Mouse (Mus musculus) Patski (cell line): ENCODE results near the gene Stxbp1. TPM values are rescaled to one million over a fixed set of nuclear protein-coding genes. Genes with fewer than 3 reads are reported as not detected.

Experiments used
- ATAC-seq: fragments of 100-300 bp; one replicate; pipeline ENCODE4 v1.8.0; 2021
- CTCF ChIA-PET: fragments of 350-600 bp; sonication (Branson Sonifier 250); formaldehyde crosslinking; loops from one replicate; lab custom pipeline; 2022; ENCODE audit warnings: inconsistent platforms; lab: Charles Lee
- POLR2A ChIA-PET: fragments of 350-600 bp; sonication (Branson Sonifier 250); formaldehyde crosslinking; loops from one replicate; lab custom pipeline; 2022; ENCODE audit warnings: antibody characterized with exemption, inconsistent platforms; lab: Charles Lee
- DNase-seq: peaks from one replicate; pipeline ENCODE4 v3.0.0-alpha.2; 2011; ENCODE audit warnings: low read depth, low spot score
- H3K27me3 ChIP-seq: fragments of 371-371 bp; one replicate; pipeline ENCODE4 v1.5.1; 2021
- CTCF ChIP-seq: fragments of 100-300 bp; IDR thresholded peaks from one replicate; pipeline ENCODE4 v1.5.1; 2021
- in situ Hi-C: fragments of 300-500 bp; cut with MboI; formaldehyde crosslinking; loops from 3 replicates; pipeline ENCODE4 v1.11.1; 2018; ENCODE audit warnings: low pct_unique_long_range_greater_than_20kb, mixed read lengths
- polyA plus RNA-seq: library from polyadenylated mRNA; unstranded; gene quantifications from one replicate; pipeline ENCODE4 v1.2.3, GENCODE M21; 2021

Gene Stxbp1
- polyA plus RNA-seq, 1 experiment from 2014 or later: 30.1 TPM

DNA sequence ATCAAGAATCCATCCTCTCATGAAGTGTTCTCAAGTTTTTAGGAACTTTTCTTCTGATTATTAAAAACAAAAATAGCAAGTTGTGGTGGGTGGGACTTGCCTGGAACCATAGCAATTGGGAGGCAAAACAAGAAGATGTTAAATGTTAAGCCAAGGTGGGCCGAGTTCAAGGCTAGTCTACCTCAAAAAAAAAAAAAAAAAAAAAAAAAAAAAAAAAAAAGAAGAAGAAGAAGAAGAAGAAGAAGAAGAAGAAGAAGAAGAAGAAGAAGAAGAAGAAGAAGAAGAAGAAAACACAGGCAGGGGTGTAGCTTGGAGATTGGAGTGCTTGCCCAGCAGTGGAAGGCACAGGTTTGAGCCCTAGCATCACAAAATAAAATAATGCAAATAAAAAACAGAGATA is 22.3 kb downstream of the Stxbp1 start:
- ATAC-seq: no peak
- H3K27me3 ChIP-seq: no peaks in the 10 kb centered on the region
- TF ChIP-seq CTCF: no peak
- DNase-seq: no peak
- in situ Hi-C loops: no loop called here
- CTCF ChIA-PET: interaction anchor here (3.4 kb wide), 1 partner anchor 19 kb away, joined by 22 read pairs; no protein-coding TSS in a partner anchor
- POLR2A ChIA-PET: no interaction called here

GRCm38 (mm10) chr2:32824181-32824580 is 22.9 kb downstream of the Stxbp1 start:
- in situ Hi-C loops: no loop called here
- no peaks in the 10 kb centered on the region for H3K27me3 ChIP-seq
- CTCF ChIA-PET: interaction anchor here (1.0 to 6.4 kb wide), 3 partner anchors 13 to 30 kb away, joined by 3 to 30 read pairs (median 22); no protein-coding TSS in a partner anchor
- no peak for TF ChIP-seq CTCF
- ATAC-seq (no peak), DNase-seq (no peak)
- POLR2A ChIA-PET: no interaction called here

GRCm38 (mm10) chr2:32823579-32824154 is 23.4 kb downstream of the Stxbp1 start:
- no peaks in the 10 kb centered on the region for H3K27me3 ChIP-seq
- POLR2A ChIA-PET: no interaction called here
- ATAC-seq: no peak
- CTCF ChIA-PET: interaction anchor here (1.0 to 6.4 kb wide), 3 partner anchors 13 to 34 kb away, joined by 3 to 30 read pairs (median 6); no protein-coding TSS in a partner anchor
- in situ Hi-C loops: no loop called here
- no peak for TF ChIP-seq CTCF
- no peak for DNase-seq

GRCm38 (mm10) chr2:32823153-32823552 is 23.9 kb downstream of the Stxbp1 start:
- no peak for TF ChIP-seq CTCF
- ATAC-seq (no peak), DNase-seq (no peak)
- ChIA-PET CTCF (interaction anchor here (1.0 to 6.4 kb wide), 3 partner anchors 12 to 34 kb away, joined by 3 to 30 read pairs (median 6); no protein-coding TSS in a partner anchor), POLR2A (no interaction called here)
- H3K27me3 ChIP-seq: no peaks in the 10 kb centered on the region
- in situ Hi-C loops: no loop called here

- H3K27me3 ChIP-seq: no peaks in the 10 kb centered on the region
- ATAC-seq (no peak), DNase-seq (no peak)
- POLR2A ChIA-PET: no interaction called here
- in situ Hi-C loops: no loop called here
- no peak for TF ChIP-seq CTCF
- CTCF ChIA-PET: interaction anchor here (2.1 to 6.4 kb wide), 2 partner anchors 32 to 35 kb away, joined by 6 to 30 read pairs; no protein-coding TSS in a partner anchor
These were observed 24.4 kb downstream of the Stxbp1 start for GRCm38 (mm10) chr2:32822643-32823042.

DNA sequence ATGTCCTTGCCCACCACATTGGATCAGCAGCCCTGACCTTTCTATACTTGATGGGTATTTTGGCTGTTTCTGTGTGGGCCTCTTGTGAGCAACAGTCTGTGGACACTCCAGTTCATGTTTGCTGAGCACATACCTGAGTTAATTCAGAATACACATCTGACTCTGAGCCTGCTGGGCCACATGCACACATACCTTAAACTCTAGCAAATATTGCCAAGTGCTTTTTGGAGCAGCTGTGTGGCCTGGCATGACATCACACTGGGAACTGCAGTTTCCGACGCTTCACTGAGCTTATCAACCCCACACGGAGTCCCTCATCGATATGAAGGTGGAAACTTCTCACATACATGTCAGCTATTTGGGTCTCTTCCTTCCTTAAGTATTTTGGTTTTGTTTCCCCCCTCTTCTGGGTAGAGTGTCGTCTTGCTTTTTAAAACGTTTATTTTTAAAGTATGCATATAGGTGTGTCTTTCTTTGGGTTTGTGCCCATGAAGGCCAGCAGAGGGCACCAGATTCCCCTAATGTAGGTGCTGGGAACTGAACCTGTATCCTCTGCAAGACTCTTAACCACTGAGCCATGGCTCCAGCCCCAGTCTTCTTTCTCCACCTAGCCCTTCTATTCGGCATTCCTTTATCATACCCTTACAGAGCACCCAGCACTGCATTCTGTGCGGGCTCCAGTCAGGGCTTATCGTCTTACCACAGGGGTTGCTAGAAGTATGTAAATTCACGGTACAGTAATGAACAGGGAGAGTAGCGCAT is 25.8 kb downstream of the Stxbp1 start:
- in situ Hi-C loops: no loop called here
- peak; percentile 78 for TF ChIP-seq CTCF
- H3K27me3 ChIP-seq: no peaks in the 10 kb centered on the region
- POLR2A ChIA-PET: no interaction called here
- peak; percentile 21 for ATAC-seq
- CTCF ChIA-PET: interaction anchor here (0.6 to 6.4 kb wide), 7 partner anchors 14 to 43 kb away, joined by 3 to 30 read pairs (median 3); no protein-coding TSS in a partner anchor
- DNase-seq: no peak

DNA sequence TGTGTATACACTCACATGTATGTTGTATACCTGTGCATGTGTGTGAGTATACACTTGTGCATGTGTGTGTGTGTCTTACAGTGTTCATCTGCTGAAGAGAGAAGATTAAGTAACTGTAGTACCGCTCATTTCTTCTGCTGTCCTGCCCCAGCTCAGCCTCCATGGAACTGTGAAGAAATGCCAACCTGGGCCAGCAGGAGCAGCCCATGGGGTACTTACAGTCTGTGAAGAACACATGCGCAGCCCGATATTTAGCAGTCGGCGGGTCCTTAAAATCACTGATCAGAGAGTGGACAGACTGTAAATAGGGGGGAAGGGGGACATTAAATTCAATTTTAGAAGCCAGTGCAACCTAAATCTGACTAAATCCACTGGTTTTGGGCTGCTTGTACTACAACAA is 28.8 kb downstream of the Stxbp1 start:
- POLR2A ChIA-PET: no interaction called here
- in situ Hi-C loops: no loop called here
- ATAC-seq (no peak), DNase-seq (no peak)
- CTCF ChIA-PET: interaction anchor here (1.1 to 6.4 kb wide), 2 partner anchors 24 to 36 kb away, joined by 4 to 30 read pairs; no protein-coding TSS in a partner anchor
- TF ChIP-seq CTCF: no peak
- no peaks in the 10 kb centered on the region for H3K27me3 ChIP-seq

GRCm38 (mm10) chr2:32817589-32817988 is 29.5 kb downstream of the Stxbp1 start:
- ChIA-PET CTCF (interaction anchor here (1.0 kb wide), 1 partner anchor 42 kb away, joined by 3 read pairs; no protein-coding TSS in a partner anchor), POLR2A (no interaction called here)
- no peak for TF ChIP-seq CTCF
- in situ Hi-C loops: no loop called here
- ATAC-seq (no peak), DNase-seq (no peak)
- H3K27me3 ChIP-seq: no peaks in the 10 kb centered on the region

DNA sequence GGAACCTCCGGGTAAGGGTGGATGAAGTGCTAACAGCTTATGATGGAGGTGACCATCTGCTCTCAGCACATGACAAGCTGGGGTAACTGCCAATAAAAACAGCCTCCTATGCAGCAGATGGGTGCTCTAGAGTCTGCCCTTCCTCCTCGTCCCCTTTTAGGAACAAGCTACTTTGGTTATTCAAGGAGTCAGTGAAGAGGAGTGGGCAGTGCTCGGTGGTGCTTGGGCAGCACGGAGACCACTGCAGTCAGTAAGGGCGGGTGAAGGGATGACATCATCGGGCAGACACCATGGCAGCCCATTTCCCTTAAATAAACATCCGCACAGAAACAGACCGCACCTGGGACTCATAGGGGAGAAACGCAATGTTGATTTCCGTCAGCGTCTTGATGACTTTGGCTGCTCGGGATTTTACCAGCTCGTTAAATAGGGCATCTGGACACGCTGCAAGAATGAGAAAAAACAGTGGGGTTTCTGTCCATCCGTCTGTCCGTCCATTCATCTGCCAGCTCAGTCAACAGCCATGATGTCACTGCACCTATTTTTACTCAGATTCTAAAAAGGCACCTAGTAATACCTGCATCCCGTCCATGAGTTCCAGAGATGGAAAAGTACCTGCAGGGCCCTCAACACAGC is 30.0 kb downstream of the Stxbp1 start:
- in situ Hi-C loops: no loop called here
- ATAC-seq: no peak
- ChIA-PET POLR2A (no interaction called here), CTCF (interaction anchor here (1.0 to 1.2 kb wide), 2 partner anchors 37 to 42 kb away, joined by 3 to 4 read pairs; no protein-coding TSS in a partner anchor)
- no peak for DNase-seq
- no peaks in the 10 kb centered on the region for H3K27me3 ChIP-seq
- no peak for TF ChIP-seq CTCF

GRCm38 (mm10) chr2:32816497-32816896 is 30.5 kb downstream of the Stxbp1 start:
- ATAC-seq (no peak), DNase-seq (no peak)
- POLR2A ChIA-PET: no interaction called here
- H3K27me3 ChIP-seq: no peaks in the 10 kb centered on the region
- CTCF ChIA-PET: interaction anchor here (1.0 to 1.2 kb wide), 2 partner anchors 37 to 43 kb away, joined by 3 to 4 read pairs; no protein-coding TSS in a partner anchor
- in situ Hi-C loops: no loop called here
- no peak for TF ChIP-seq CTCF
